Mouse (Mus musculus): Measurements from ENCODE around the gene Cdc42ep4.
A peak's percentile ranks its signal among the peaks of the same experiment; 100 is the strongest.

DNA sequence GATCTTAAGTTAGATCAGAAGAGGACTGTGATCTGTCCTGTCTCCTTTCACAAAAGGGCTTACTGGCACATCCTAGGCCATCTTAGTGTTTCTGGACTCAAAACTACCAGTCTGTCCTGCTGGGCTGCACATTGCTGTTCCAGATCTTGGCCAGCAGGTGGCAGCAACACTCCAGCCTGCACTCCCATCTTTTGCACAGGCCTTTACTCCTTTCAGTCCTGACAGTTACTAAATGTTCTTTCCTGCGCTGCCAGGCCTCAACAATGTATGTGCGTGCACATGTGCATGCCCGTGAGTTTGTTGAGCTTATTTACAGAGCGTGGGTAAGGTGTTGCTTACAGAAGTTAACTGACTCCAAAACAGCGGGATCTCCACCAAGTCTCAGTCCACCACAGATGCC lies 47.9 kb downstream of the Cdc42ep4 start:
- TF ChIP-seq CTCF (IDR thresholded peaks at IDR 0.05; ENCODE audit: low read depth) (peak; percentile 99), EP300 (IDR thresholded peaks at IDR 0.05; ENCODE audit: low read depth) (no peak)

All from heart, postnatal 0 days (tissue).